Mouse (Mus musculus) induced T-regulatory cell, adult 2 months (primary cell): ENCODE data around the gene Rexo5.
A peak's percentile ranks its signal among the peaks of the same experiment; 100 is the strongest.

Source experiments
- DNase-seq: peaks from one replicate; pipeline ENCODE4 v3.0.0-alpha.2; 2012; ENCODE audit warnings: low read depth

Gene Rexo5

DNA sequence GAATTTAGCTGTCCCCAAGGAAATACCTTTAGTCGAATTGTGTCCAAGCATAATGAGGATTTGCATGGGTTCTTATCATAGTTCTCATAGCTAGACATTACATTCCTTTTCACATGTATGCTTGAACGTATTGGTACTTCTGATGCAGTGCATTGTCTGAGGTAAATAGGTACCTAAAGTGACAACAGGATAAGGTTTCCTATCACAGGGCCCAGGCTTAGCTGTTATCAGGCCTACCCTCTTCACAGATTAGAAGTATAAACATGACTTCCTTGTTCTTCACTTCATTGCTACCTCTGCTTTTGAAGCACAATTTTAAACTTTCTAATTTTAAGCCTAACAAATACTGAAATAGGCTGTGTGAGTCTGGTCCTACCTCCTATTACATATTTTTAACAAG, 51.7 kb downstream of the Rexo5 start:
- DNase-seq = no peak

DNA sequence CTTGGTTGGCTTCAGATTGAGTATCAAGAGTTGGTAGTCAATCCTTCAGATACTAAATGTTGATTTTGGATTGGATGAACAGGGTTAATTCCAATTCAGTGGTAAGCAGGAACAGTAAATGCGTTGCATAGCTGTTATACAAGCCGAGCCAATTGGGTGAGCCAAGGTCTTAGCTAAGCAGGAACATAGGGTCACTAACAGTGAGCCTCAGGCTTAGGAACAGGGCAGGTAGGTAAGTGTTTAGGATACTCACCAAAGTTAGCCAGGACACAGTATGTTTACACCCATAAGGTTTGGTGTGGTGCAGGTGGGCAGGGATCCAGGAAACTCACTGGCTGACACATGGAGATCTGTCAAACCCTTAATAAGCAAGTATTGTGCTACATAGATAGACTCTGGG, 53.6 kb downstream of the Rexo5 start:
- DNase-seq = no peak

DNA sequence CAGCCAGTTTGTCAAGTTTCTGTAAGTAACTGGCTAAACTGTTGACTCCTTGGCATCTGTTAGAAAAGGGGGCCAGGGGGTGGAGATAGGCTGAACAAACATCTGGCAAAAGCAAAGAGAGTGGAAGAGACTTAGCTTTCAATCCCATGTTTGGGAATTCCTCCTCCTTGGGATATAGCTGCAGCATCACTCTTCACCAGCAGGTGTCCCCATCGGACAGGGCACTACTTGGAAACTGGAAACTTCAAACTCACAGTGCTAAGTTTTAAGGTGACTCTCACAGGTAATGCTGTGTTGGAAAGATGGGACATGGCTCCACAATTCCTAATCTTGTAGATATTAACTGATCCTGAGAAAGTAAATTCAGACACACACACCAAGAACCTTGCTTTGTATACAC, 55.3 kb downstream of the Rexo5 start:
- DNase-seq = peak; percentile 68

DNA sequence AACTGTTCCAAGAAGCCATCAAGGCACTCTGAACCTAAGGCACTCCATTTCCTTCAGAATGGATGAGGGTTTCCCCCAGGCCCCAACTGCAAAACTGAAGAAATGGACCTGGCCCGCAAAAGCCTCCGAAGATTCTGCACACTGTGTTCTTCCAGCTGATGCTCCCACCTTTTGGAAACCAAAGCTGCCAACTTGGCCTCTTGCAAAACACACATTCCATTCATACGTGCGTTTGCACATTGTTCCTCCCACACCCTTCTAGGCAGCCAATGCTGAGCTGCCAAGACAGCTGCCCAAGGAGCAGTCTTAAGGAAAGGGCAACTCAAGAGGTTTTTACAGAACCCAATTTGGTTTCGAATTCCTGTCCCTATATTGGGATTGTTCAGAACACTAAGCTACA, 56.9 kb downstream of the Rexo5 start:
- no peak for DNase-seq

DNA sequence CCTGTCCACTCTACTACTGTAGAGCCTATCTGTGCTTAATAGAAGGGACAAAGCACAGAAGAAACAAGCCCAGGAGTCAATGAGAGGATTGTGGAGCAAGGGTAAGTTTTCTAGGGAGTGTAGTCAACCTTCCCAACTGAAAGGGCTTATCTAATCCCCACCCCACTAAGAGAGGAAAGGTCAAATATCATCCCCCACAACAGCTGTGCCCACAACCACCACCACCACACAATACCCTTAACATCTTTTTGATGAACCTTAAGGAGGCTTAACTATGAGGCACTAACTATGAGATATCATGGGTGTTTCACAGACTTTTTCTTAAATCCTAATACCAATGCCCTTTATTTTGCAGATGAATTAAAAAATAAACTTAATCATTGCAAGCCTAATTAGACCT, 58.7 kb downstream of the Rexo5 start:
- no peak for DNase-seq

DNA sequence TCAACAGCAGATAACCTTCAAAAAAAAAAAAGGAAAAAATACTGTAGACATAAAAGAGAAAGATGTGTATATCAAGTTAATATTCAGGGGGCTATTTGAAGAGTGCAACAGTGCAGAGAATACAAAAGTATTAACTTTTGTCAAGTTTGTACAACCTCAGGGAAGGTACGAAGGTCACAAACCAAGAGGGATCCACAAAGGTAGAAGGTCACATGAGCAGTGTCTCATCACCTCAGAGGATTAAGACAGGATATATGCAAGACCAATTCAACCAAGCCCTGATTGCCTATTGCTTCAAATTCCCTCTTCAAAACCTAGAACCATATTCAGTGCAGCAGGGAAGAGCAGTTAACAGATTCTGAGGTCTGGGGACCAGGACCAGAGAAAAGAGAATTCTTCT, 59.4 kb downstream of the Rexo5 start:
- no peak for DNase-seq

DNA sequence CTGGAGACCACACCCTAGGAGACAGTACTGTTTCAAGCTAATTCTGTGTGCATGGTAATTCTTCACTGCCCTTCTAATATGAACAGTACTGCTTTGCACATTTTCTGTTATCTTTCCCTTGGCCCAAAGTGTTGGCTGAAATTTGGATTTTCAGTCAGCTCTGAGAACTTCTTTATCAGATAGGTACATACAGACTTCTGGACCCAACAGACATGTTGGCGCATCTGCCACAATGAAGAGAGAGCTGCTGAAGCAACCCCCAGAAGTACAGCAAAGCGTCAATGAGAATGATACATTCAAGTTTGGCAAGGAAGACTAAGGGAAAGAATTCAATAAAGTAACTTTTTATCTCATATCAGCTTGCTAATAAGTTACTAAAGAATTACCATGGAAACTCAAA, 60.6 kb downstream of the Rexo5 start:
- no peak for DNase-seq

DNA sequence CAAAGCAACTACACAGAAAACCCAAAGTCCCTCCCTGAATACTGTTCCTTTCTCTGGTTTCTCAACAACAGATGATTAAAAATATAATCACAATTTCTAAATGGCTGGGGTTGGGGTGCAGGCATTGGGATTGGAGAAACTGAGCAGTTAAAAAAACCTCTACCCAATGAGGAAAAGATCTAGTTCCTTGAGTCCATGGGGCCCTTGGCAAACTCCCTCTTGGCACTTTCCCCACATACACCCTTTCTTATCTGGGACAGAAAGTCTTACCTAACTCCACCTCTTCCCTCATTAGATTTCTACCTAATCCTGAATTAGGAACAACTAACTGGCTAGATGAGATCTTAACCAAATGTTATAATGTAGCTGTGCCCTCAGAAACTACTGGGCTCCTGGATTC, 61.2 kb downstream of the Rexo5 start:
- no peak for DNase-seq

DNA sequence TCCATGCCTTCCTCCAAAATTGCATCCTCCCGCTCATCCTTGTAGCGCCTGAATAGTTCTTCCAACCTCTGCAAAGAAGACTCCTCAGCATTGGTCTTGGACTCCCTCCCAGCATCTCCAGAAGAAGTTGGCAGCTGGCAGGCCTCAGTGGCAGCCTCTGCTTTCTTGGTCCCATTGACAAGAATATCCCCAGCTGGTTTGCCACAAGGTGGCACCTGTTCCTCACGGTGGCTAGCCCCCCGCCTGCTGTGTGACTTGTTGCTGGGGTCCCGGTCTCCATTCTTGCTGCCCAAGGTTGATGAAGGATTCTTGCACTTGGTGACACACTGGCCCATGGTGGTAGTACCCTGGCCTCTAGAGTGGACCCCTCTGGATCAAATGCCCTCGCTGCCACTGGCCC, 65.7 kb downstream of the Rexo5 start:
- no peak for DNase-seq

DNA sequence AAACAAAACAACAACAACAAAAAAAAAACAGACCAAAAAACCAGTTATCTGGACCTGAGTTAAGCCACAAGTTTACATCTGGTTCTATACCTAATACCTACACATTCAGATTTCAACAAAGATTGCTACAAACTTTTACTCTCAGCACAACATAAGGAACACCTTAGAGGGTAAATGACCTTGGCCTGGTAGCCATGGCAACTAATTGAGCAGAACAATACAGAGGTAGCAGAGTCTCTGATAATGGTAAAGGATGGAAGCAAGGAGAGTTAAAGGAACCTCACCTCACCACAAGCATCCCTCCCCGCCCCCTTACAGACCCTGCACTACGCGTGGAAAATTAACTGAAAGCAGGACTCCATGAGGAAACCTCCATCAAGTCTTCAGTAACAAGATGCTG, 66.3 kb downstream of the Rexo5 start:
- peak; percentile 63 for DNase-seq

DNA sequence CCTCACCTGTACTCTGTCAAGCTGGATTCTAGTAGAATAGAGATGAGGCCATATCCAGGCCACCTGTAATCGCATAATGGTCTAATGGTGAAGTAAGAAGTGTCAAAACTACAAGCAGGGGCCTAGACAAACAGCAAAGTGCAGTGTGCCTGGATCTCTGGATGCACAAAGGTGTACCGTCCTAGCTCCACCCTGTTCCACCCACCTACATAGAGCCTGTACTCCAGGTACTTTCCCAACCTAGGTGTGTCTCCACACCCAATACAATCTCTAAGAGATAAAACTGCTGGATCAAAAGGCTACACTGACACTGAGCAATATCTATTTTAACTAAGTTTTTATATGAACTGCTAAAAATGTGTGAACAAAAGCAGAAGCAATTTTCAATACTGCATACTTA, 66.7 kb downstream of the Rexo5 start:
- peak; percentile 47 for DNase-seq

DNA sequence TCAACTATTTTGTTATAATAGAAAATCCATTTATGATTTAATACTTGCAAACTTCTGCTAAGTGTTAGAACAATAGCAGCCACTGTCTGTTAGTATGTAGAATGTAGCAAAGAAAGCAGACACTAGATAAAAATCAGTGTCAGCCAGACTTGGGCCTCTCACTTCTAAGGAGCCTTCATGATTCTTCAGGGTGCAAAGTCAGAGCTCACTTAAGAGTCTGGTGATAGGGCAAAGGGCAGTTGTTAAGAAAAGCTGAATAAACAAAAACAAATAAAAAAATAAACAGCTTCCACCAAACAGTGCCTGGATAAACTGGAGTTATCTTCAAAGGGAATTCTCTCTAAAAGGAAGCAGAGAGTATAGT, 67.1 kb downstream of the Rexo5 start:
- DNase-seq = no peak

DNA sequence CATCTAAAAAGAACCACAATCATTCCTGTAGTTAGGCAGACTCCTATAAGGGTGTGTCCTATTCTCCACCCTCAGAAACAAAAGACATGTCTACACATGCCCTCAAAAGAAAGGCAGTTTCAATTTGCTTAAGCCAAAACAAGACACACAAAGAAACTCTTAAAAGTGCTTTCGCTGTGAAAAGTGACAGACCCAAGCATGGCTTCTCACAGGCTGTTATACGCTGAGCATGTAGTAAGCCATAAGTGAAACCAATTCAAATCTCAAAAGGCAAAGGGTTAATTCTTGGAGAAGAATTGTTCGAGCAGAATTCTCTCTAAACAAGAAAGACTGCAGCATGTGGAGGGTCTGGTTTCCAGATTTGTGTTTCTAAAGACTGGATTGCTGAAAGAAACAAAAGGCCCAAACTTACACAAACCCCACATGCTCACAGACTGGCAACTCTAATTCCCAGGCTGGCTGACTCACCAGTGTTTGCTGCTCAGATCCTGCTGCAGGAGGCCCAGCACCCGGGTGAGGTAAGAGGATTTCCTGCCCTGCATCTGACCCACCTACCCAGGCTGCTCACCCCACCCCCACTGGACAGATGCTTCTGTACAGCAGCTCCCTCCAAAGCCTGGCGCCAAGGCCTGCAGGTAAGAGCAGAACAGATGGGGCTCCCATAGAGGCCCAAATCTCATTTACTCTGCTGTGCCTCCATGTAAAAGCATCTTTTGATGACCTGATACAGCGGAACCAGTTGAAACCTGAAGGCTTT, 67.7 kb downstream of the Rexo5 start:
- peak; percentile 82 for DNase-seq

DNA sequence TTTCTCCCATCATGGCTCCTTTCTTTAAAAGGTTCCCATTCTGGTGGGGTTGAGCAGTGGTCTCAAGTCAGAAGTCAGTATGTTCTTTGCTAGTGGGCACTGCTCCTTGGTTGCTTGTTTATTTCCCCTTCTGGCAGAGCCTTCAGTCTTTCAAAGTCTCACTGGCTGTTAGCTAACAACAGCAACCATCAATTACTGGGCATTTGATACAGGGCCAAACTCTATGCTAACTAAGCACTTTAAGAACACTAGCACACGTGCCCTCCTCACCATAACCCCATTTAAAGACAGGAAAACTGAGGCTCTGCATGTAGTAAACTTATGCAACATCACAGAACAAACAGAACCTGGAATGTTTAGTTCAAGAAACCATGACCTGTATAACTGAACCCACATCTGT, 68.4 kb downstream of the Rexo5 start:
- DNase-seq = no peak

DNA sequence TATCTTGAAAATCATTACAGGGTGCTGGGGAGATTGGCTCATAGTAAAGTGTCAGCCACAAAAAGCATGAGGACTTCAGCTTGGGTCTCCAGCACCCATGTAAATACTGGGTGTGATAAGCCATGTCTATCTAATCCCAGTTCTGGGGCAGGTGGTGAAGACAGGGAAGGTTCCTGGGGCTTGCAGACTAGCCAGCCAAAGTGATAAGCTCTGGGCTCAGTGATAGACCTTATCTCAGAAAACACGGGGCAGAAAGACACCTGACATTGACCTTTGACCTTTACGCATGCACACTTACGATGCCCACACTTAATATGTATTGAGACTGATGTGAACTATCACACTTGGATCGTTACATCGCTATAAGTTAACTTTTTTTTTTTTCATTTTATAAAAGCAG, 70.7 kb downstream of the Rexo5 start:
- DNase-seq = no peak

DNA sequence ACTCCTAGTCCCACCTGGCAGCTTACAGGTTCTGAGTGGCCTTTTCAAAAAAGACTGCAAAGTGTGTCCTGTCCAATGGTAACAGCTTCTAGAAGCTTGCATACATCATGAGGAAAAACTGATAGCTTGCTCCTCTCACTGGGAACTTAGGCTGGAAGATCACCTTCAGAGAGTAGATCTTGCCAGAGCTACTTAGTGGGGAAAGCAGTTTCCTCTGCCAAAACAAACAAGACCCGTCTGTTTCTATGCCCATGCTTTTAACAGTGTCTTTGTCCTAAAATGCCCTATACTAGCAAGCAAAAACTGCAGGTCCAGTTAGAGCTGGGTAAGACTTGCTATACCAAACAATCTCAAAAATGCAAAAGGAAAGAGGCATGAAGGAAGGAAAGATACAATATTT, 72.3 kb downstream of the Rexo5 start:
- no peak for DNase-seq

DNA sequence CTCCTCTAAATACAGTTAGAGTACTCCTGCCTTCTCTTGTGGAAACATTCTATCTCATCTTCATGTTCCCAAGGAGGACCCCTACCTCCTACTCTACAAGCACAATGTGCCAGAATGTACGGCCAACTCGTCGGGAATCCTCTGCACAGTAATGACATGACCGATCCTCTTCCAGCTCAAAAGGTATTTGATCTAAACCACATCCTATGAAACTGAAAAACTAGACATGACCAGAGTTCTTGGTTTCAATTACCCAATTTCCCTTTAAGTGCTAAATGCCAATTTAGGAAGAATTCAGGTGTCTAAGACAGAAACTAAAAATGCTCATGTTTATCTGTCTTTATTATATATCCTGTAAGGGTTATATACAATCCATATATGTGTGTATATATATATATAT, 78.4 kb downstream of the Rexo5 start:
- peak; percentile 60 for DNase-seq

DNA sequence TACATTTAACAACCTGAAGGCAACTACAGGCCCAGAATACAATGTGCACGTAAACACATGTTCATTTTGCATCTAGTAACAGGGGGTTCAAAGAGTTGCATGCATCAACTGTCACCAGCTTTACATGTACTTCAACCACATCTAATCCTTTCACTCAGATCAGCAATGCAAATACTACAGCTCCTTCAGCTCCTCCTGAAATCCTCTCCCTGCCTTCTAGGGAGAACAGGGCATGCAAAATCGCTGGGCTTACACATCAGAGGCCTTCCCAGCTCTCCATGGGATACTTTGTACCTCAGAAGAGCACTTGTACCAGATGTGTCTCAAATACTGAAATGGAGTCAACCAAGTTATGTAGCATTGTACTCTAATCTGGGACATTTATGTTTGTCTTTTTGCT, 79.2 kb downstream of the Rexo5 start:
- DNase-seq = no peak

DNA sequence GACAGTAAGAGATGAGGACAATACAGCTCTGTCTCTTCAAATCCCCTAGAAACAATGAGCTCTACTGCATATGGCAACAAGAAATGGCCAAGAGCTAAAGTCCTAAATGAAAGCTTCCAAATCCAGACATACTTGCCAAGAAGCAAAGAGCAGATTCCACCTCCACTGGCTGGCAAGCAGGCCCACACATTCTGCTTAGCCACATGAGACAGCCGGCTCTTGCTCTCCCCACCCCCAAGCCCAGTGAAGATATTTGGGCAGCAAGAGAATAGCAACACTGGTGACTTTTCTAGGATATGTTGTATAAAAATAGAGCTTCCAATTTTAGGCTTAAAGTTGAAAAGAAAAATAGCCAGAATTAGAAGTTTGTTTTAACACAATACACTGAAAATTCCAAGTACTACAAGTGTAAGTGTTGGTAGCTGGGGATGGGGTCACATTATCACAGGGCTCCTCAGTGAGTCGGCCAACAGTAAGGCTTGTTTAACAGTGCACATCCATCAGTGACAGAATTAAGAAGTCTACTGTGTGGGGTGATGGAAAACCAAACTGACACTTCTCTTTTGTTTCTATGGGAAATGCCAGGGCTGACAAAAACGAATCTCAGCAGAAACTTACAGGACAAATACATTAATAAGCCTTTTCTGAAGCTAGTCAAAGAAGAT, 82.1 kb downstream of the Rexo5 start:
- DNase-seq = no peak

DNA sequence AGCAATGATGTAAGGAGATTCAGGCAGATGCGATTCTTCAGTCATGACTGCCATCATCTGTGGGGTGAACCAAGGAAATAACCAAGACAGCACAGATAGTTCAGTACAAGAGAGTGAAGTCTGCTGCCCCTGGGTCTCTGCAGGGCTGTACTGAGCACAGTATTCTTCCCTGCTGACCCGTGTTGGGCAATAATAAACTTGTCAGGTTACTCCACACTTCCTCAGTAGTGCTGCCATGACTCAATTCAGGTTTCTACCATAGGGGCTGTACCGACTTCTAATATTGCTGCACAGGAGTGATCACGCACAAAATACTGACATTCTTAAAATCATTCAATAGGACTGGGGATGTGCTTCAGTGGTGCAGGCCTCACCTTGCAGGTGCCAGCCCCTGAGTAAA, 85.4 kb downstream of the Rexo5 start:
- DNase-seq = no peak

DNA sequence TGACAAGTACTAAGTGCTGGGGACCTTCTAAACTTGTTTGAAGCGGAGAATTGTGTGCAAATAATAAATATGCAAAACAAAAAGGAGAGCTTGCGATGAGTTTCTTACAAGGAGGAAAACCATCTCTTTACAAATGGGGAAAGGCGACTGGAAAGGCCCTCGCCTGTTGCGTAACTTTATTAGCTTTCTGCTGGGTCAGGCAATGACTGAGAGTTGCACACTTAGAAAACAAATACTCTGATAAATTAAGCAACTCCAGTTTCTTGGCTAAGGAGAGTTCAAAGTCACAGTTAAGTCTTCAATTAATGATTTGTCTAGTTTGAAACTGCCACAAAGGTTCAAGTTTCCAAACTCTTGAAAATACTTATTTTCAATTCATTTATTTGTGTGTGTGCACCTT, 86.5 kb downstream of the Rexo5 start:
- DNase-seq = no peak

DNA sequence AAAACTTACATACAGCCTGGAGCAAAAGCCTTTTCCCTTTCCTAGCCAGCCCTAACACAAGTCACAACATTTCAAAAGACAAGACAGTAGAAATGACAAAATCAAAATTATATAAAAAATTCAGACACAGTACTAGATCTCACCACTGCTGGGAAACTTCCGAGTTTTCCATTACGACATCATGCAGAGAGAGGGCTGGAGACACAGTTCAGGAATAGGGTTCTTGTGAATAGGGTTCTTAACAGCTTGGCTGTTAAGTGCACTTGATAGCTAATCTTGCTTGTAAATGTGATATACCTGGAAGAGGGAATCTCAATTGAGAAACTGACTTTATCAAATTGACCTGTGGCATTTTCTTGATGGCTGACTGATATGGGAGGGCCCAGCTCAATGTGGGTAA, 87.4 kb downstream of the Rexo5 start:
- DNase-seq = no peak

DNA sequence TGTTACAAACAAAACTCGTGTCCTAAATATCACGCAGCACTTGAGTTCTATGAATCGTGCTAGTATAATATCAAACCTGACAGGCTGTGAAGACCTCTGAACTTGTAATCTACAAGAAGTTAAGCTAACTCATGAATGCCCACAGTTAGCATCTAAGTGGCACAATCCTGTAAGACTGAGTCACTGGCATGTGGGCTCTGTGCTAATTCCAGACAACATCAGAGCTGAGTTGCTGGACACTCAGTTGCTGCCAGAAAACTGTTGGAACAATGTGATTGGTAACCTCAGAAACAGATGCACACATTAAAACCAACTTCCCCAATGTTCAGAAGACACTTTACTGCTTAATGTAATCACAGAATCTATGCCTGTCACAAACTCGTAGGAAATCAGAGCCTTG, 94.1 kb downstream of the Rexo5 start:
- DNase-seq = no peak

DNA sequence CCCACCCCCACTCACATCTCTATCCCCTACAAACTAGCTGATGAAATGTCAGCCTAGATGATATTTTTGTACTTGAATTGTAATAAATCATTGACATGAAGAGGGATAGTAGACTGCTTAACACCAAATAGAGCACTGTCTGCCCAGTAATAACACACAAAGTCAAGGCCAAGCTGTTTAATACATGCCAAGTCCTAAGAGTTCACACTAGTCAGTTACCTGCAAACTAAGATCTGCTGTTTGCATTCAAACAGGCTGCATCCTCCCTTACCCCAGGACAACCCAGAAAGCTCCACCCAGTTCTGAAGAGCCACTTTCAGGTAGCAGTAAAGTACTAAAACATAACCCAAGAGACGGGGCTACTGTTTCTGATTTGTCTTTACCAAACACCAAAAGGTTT, 98.4 kb downstream of the Rexo5 start:
- peak; percentile 34 for DNase-seq
